Mouse (Mus musculus): ENCODE measurements around the gene Ubr3. TPM values are rescaled to one million over a fixed set of nuclear protein-coding genes. Genes with fewer than 3 reads are reported as not detected.
A peak's percentile ranks its signal among the peaks of the same experiment; 100 is the strongest.

Ubr3 gene
- total and polyA plus RNA-seq, 2 experiments = 12.8 to 65.2 TPM

- Histone ChIP-seq H3K79me2 (ENCODE audit: control insufficient read depth, insufficient read depth, low read length) (0 out of 2 replicates have a peak, but pooled peaks cover 2% of the 10 kb centered on the region), H3K4me3 (ENCODE audit: insufficient read depth, low read depth, low read length) (peak overlapping the region; percentile 80), H3K4me1 (ENCODE audit: control insufficient read depth, insufficient read depth, low read length) (peaks cover 7% of the 10 kb centered on the region), H3K36me3 (ENCODE audit: control insufficient read depth, insufficient read depth, low read length) (no peaks in the 10 kb centered on the region), H3K27me3 (ENCODE audit: control insufficient read depth, insufficient read depth, low read length) (no peaks in the 10 kb centered on the region), H3K27ac (replicated peaks; ENCODE audit: insufficient read depth, low read depth, low read length) (peak overlapping the region; percentile 15; the same call in 1 of the 2 replicates), H3K9ac (ENCODE audit: low read depth, low read length) (peak overlapping the region; percentile 58)
- no peak for DNase-seq (ENCODE audit: extremely low read depth, low read depth, low spot score)
- WGBS = 2% methylated on average over 12 of the region's 12 CpGs
- TF ChIP-seq POLR2A (IDR thresholded peaks at IDR 0.05; ENCODE audit: extremely low read depth, insufficient read depth, low read length) (no peak), CTCF (IDR thresholded peaks at IDR 0.05; ENCODE audit: low read depth, low read length) (no peak)
Observed at GRCm38 (mm10) chr2:69885050-69885449, 12.0 kb upstream of the Ubr3 start.

GRCm38 (mm10) chr2:69885451-69886305 lies 11.4 kb upstream of the Ubr3 start, which contains the start of gene Mettl5:
Mettl5 (minus strand) TSS chr2:69885615.
- peak; percentile 72 for DNase-seq (ENCODE audit: extremely low read depth, low read depth, low spot score)
- H3K9ac ChIP-seq (ENCODE audit: low read depth, low read length) = peak within 1 kb of the TSS; percentile 75
- TF ChIP-seq CTCF (IDR thresholded peaks at IDR 0.05; ENCODE audit: low read depth, low read length) (peak; percentile 65), POLR2A (IDR thresholded peaks at IDR 0.05; ENCODE audit: extremely low read depth, insufficient read depth, low read length) (peak; percentile 83)
- 1% methylated on average over 45 of the region's 45 CpGs for WGBS
- 0 out of 2 replicates have a peak, but pooled peaks cover 2% of the 10 kb centered on the region for H3K79me2 ChIP-seq (ENCODE audit: control insufficient read depth, insufficient read depth, low read length)
- peak within 1 kb of the TSS; percentile 53 for H3K27ac ChIP-seq (replicated peaks; ENCODE audit: insufficient read depth, low read depth, low read length)
- peak within 1 kb of the TSS; percentile 80 for H3K4me3 ChIP-seq (ENCODE audit: insufficient read depth, low read depth, low read length)
- H3K4me1 ChIP-seq (ENCODE audit: control insufficient read depth, insufficient read depth, low read length) = peaks cover 7% of the 10 kb centered on the region
- no peaks in the 10 kb centered on the region for H3K27me3 ChIP-seq (ENCODE audit: control insufficient read depth, insufficient read depth, low read length)
- no peaks in the 10 kb centered on the region for H3K36me3 ChIP-seq (ENCODE audit: control insufficient read depth, insufficient read depth, low read length)

- Histone ChIP-seq H3K36me3 (ENCODE audit: control insufficient read depth, insufficient read depth, low read length) (no peaks in the 10 kb centered on the region), H3K4me1 (ENCODE audit: control insufficient read depth, insufficient read depth, low read length) (peaks cover 7% of the 10 kb centered on the region), H3K9ac (ENCODE audit: low read depth, low read length) (no peak overlapping the region), H3K27me3 (ENCODE audit: control insufficient read depth, insufficient read depth, low read length) (no peaks in the 10 kb centered on the region), H3K4me3 (ENCODE audit: insufficient read depth, low read depth, low read length) (no peak overlapping the region), H3K27ac (replicated peaks; ENCODE audit: insufficient read depth, low read depth, low read length) (peak overlapping the region; percentile 69; the same call in 1 of the 2 replicates), H3K79me2 (ENCODE audit: control insufficient read depth, insufficient read depth, low read length) (0 out of 2 replicates have a peak, but pooled peaks cover 2% of the 10 kb centered on the region)
- DNase-seq (ENCODE audit: extremely low read depth, low read depth, low spot score) = no peak
- WGBS = 66% methylated on average over 2 of the region's 2 CpGs
- TF ChIP-seq POLR2A (IDR thresholded peaks at IDR 0.05; ENCODE audit: extremely low read depth, insufficient read depth, low read length) (no peak), CTCF (IDR thresholded peaks at IDR 0.05; ENCODE audit: low read depth, low read length) (no peak)
Observed at GRCm38 (mm10) chr2:69888957-69889356, 8.1 kb upstream of the Ubr3 start.

GRCm38 (mm10) chr2:69890843-69891242 lies 6.2 kb upstream of the Ubr3 start:
- H3K36me3 ChIP-seq (ENCODE audit: control insufficient read depth, insufficient read depth, low read length) = no peaks in the 10 kb centered on the region
- 84% methylated on average over 7 of the region's 7 CpGs for WGBS
- H3K9ac ChIP-seq (ENCODE audit: low read depth, low read length) = no peak overlapping the region

GRCm38 (mm10) chr2:69893145-69893544 lies 3.9 kb upstream of the Ubr3 start:
- Histone ChIP-seq H3K27ac (replicated peaks; ENCODE audit: insufficient read depth, low read depth, low read length) (no peak overlapping the region), H3K4me1 (ENCODE audit: control insufficient read depth, insufficient read depth, low read length) (peaks cover 6% of the 10 kb centered on the region), H3K79me2 (ENCODE audit: control insufficient read depth, insufficient read depth, low read length) (peaks cover 9% of the 10 kb centered on the region), H3K36me3 (ENCODE audit: control insufficient read depth, insufficient read depth, low read length) (no peaks in the 10 kb centered on the region), H3K27me3 (ENCODE audit: control insufficient read depth, insufficient read depth, low read length) (no peaks in the 10 kb centered on the region), H3K9ac (ENCODE audit: low read depth, low read length) (no peak overlapping the region), H3K4me3 (ENCODE audit: insufficient read depth, low read depth, low read length) (no peak overlapping the region)
- 82% methylated on average over 1 of the region's 1 CpGs for WGBS
- DNase-seq (ENCODE audit: extremely low read depth, low read depth, low spot score) = no peak
- TF ChIP-seq CTCF (IDR thresholded peaks at IDR 0.05; ENCODE audit: low read depth, low read length) = no peak
- no peak for TF ChIP-seq POLR2A (IDR thresholded peaks at IDR 0.05; ENCODE audit: extremely low read depth, insufficient read depth, low read length)

More at GRCm38 (mm10) chr2:69890843-69891242, 6.2 kb upstream of the Ubr3 start:
- Histone ChIP-seq H3K79me2 (ENCODE audit: control insufficient read depth, insufficient read depth, low read length) (no peaks in the 10 kb centered on the region), H3K27me3 (ENCODE audit: control insufficient read depth, insufficient read depth, low read length) (no peaks in the 10 kb centered on the region), H3K27ac (replicated peaks; ENCODE audit: insufficient read depth, low read depth, low read length) (no peak overlapping the region), H3K4me3 (ENCODE audit: insufficient read depth, low read depth, low read length) (no peak overlapping the region), H3K4me1 (ENCODE audit: control insufficient read depth, insufficient read depth, low read length) (peaks cover 5% of the 10 kb centered on the region)
- TF ChIP-seq POLR2A (IDR thresholded peaks at IDR 0.05; ENCODE audit: extremely low read depth, insufficient read depth, low read length) (no peak), CTCF (IDR thresholded peaks at IDR 0.05; ENCODE audit: low read depth, low read length) (no peak)
- no peak for DNase-seq (ENCODE audit: extremely low read depth, low read depth, low spot score)
